Mouse (Mus musculus) bone marrow macrophage, adult 2 months (primary cell): ENCODE measurements at regions not wholly inside any gene's neighbourhood (a gene's known extent, or its start where the extent isn't known, plus 50 kb on each side); places are given as distances from the start of the nearest gene placed in this dataset.

Experiments used
- CTCF ChIP-seq: IDR thresholded peaks from 2 replicates; pipeline ENCODE4 v1.5.1; 2012; ENCODE audit warnings: low read depth, mild to moderate bottlenecking, low read length, moderate library complexity
- POLR2A ChIP-seq: IDR thresholded peaks from 2 replicates; pipeline ENCODE4 v1.6.1; 2012; ENCODE audit warnings: mild to moderate bottlenecking, low read depth, low read length, borderline replicate concordance

DNA sequence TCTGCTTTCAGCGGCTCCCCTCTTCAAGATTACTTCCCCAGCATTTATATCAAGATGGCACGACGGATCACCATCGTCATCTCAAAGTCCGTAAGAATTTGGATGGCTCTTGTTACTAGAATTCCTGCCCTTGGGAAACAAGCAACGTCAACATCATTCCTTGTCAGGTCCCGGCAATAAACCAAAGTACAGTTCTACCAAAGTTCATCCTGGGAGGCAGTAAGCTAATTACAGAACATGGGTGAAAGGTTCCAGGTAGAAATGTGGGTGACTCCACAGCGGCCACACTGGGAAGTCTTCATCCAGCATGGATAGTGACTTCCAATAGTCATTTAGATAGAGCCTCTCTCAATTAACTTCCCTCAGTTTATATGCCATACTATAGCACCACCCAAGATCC is 110.6 kb downstream of the Gm826 start:
- TF ChIP-seq CTCF (no peak), POLR2A (no peak)
